Mouse (Mus musculus): ENCODE results near the gene Vwa2. TPM values are rescaled to one million over a fixed set of nuclear protein-coding genes. Genes with fewer than 3 reads are reported as not detected.

Vwa2 gene
- total RNA-seq, 4 experiments from 2014 or later, result not detected

- no peak for DNase-seq (ENCODE audit: low spot score in 2 of 2)
Observed at GRCm38 (mm10) chr19:56947971-56948610, 74.0 kb downstream of the Vwa2 start.

GRCm38 (mm10) chr19:56949868-56950267 lies 75.8 kb downstream of the Vwa2 start:
- DNase-seq (ENCODE audit: low spot score in 2 of 2), result no peak

DNA sequence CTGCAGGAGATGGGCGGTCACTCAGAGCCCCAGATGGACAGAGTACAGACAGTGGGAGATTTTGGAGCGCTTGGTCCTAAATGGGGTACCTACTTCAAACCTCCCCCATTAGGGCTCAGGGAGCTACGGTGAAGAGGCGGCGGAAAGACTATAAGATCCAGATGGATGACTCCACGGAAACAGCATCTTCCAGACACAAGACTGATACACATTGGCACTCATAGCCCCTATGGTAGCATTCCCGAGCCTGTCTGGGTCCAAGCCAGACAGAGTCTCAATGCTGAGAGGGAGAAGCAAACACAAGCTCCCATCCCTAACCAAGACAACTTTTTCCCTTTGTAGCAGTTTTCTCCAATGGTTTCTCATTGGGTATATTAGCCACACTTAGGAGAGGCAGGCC lies 76.8 kb downstream of the Vwa2 start:
- no peak for DNase-seq (ENCODE audit: low spot score in 2 of 2)

- DNase-seq (ENCODE audit: low spot score in 2 of 2), result no peak
Observed at GRCm38 (mm10) chr19:56953856-56954255, 79.8 kb downstream of the Vwa2 start.

DNA sequence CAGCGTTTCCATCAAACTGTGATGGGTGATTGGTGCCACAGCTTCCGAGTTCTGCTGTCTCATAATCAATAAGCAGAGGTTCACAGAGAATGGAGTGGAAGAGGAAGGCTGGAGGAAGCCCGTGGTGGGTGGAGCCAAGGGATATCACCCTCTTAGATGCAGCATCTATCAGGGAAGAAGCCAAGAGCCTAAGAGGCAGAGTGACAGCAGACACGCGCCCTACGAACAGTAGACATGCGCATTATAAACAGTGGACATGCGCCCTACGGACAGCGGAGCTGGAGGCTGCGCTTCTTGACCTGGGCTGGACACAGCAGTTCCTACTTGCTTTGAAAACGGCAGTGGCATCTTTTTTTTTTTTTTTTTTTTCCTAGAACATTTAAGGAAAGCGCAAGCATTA lies 80.8 kb downstream of the Vwa2 start:
- no peak for DNase-seq (ENCODE audit: low spot score in 2 of 2)

- peak in 1 of 2 experiments; percentile 10 for DNase-seq (ENCODE audit: low spot score in 2 of 2)
Observed at GRCm38 (mm10) chr19:56955568-56956513, 81.8 kb downstream of the Vwa2 start.

DNA sequence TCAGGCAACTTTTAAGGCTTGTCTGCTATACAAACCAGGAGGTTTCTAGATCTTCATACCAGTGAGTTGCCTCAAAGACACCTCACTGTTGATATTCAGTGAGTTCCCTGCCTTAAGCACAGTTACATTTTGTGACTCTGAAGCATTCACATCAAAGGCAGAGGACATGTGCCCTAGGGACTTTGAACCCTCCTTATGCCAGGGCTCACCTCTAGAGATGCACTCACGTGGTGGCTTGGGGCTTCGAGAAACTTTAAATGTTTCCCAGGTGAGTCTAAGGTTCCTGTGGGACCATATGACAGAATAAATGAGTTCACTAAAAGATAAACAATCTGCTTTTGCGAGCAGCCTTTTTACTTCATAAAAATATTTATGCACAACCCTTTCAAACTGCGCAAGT lies 84.0 kb downstream of the Vwa2 start:
- DNase-seq (ENCODE audit: low spot score in 2 of 2), result no peak

- DNase-seq (ENCODE audit: low spot score in 2 of 2), result no peak
Observed at GRCm38 (mm10) chr19:56958582-56959021, 84.6 kb downstream of the Vwa2 start.

- DNase-seq (ENCODE audit: low spot score in 2 of 2), result no peak
Observed at GRCm38 (mm10) chr19:56959057-56959456, 85.0 kb downstream of the Vwa2 start.

- DNase-seq (ENCODE audit: low spot score in 2 of 2), result no peak
Observed at GRCm38 (mm10) chr19:56959601-56960000, 85.6 kb downstream of the Vwa2 start.

Other genes with a start within 250 kb of the Vwa2 start
- gene Adrb1, start 152.1 kb upstream of the Vwa2 start, total RNA-seq (2022), result 10 to 100 TPM; 19.9 to 22.8 (median 20.3) TPM
- gene Ccdc186, start 52.1 kb upstream of the Vwa2 start, total RNA-seq (2022), result 10 to 100 TPM; 41.4 to 56.6 (median 51.8) TPM
- under 1 TPM; 0.37 to 0.65 (median 0.42) TPM for gene Tdrd1, start 48.0 kb upstream of the Vwa2 start, total RNA-seq (2022)
- gene Afap1l2, start 134.0 kb downstream of the Vwa2 start, total RNA-seq (2022), result 10 to 100 TPM; 10.1 to 13.6 (median 12.0) TPM